Comparison of ENCODE assay signal across 22 mouse cellular contexts in genomic region chr7:140859997-140860396, GRCm38 (mm10). TPM values are rescaled to one million over a fixed set of nuclear protein-coding genes. Genes with fewer than 3 reads are reported as not detected.
A peak's percentile ranks its signal among the peaks of the same experiment; 100 is the strongest.
DNase-seq lines count a peak whose midpoint lies in the region; ATAC-seq and TF ChIP-seq lines count a peak whose summit lies in the region.
"Had no signal": no experiment of that assay in that cellular context is flagged by ENCODE, and none has a peak within 500 bp of the region (broad histone marks: within the 10 kb centered on the region; RNA-seq: fewer than 3 reads in every experiment).

No protein-coding gene starts in this region.

- TF ChIP-seq CTCF in C2C12 (IDR thresholded peaks at IDR 0.05; ENCODE audit: control insufficient read depth, insufficient read depth, insufficient read length), result no peak

- no peaks in the 10 kb centered on the region for H3K9me3 ChIP-seq in forebrain, embryonic 13.5 days (replicated peaks)
- H3K9me3 ChIP-seq in forebrain, embryonic 15.5 days, result no peaks in the 10 kb centered on the region
- H3K9me3 ChIP-seq in midbrain, embryonic 11.5 days (ENCODE audit: control insufficient read depth, low read length), result no peaks in the 10 kb centered on the region
- no peaks in the 10 kb centered on the region for H3K9me3 ChIP-seq in midbrain, embryonic 14.5 days (ENCODE audit: control insufficient read depth, low read length)
- H3K9me3 ChIP-seq: embryonic facial prominence, embryonic 13.5 days; G1E; heart, embryonic 15.5 days had no signal

- no peak overlapping the region for H3K4me3 ChIP-seq in forebrain, embryonic 13.5 days
- no peak overlapping the region for H3K4me3 ChIP-seq in forebrain, embryonic 15.5 days
- no peak overlapping the region for H3K4me3 ChIP-seq in midbrain, embryonic 11.5 days (ENCODE audit: low read depth, low read length)
- no peak overlapping the region for H3K4me3 ChIP-seq in midbrain, embryonic 14.5 days (replicated peaks; ENCODE audit: low read depth, low read length)
- no peak overlapping the region for H3K4me3 ChIP-seq in C2C12 (ENCODE audit: insufficient read depth, poor library complexity, severe bottlenecking)
- H3K4me3 ChIP-seq: embryonic facial prominence, embryonic 13.5 days; heart, adult 2 months; heart, embryonic 15.5 days had no signal

- H3K27ac ChIP-seq in forebrain, embryonic 13.5 days, result no peak overlapping the region
- no peak overlapping the region for H3K27ac ChIP-seq in forebrain, embryonic 15.5 days (replicated peaks)
- H3K27ac ChIP-seq in midbrain, embryonic 11.5 days (ENCODE audit: low read depth, low read length), result no peak overlapping the region
- no peak overlapping the region for H3K27ac ChIP-seq in midbrain, embryonic 14.5 days (replicated peaks; ENCODE audit: low read depth, low read length)
- H3K27ac ChIP-seq: embryonic facial prominence, embryonic 13.5 days; heart, adult 2 months; heart, embryonic 15.5 days; hindbrain, embryonic 14.5 days had no signal

- peaks cover 50% of the 10 kb centered on the region for H3K79me2 ChIP-seq in C2C12 (ENCODE audit: control insufficient read depth, insufficient read depth)

- H3K27me3 ChIP-seq in forebrain, embryonic 13.5 days, result no peaks in the 10 kb centered on the region
- H3K27me3 ChIP-seq in forebrain, embryonic 15.5 days, result no peaks in the 10 kb centered on the region
- no peaks in the 10 kb centered on the region for H3K27me3 ChIP-seq in midbrain, embryonic 11.5 days (ENCODE audit: control insufficient read depth, insufficient read depth, low read length)
- H3K27me3 ChIP-seq in midbrain, embryonic 14.5 days (ENCODE audit: control insufficient read depth, insufficient read depth, low read length), result no peaks in the 10 kb centered on the region
- no peaks in the 10 kb centered on the region for H3K27me3 ChIP-seq in C2C12 (ENCODE audit: control insufficient read depth, insufficient read depth, insufficient read length)
- H3K27me3 ChIP-seq: embryonic facial prominence, embryonic 13.5 days; heart, embryonic 15.5 days had no signal

- peak; percentile 44 for DNase-seq in midbrain, embryonic 11.5 days (ENCODE audit: low spot score, missing footprints)
- DNase-seq in midbrain, embryonic 14.5 days, result no peak
- DNase-seq in retina, postnatal 1 day, result no peak
- no peak for DNase-seq in right cerebral cortex, adult 2 months (ENCODE audit: low spot score in 2 of 2)
- DNase-seq: adrenal gland, postnatal 10 days; cerebellum, adult 11 months; cerebellum, adult 8-10 months; embryo, embryonic 11 days; gastrocnemius, postnatal 10 days; heart, postnatal 14 days had no signal

- H3K36me3 ChIP-seq in forebrain, embryonic 13.5 days (ENCODE audit: poor library complexity, severe bottlenecking), result peaks cover 66% of the 10 kb centered on the region
- H3K36me3 ChIP-seq in forebrain, embryonic 15.5 days, result peaks cover 41% of the 10 kb centered on the region
- H3K36me3 ChIP-seq in midbrain, embryonic 11.5 days (ENCODE audit: control insufficient read depth, insufficient read depth, low read length), result peaks cover 4% of the 10 kb centered on the region; the same call in 1 of the 2 replicates
- peaks cover 67% of the 10 kb centered on the region for H3K36me3 ChIP-seq in midbrain, embryonic 14.5 days (ENCODE audit: control insufficient read depth, insufficient read depth, low read length)
- peaks cover 43% of the 10 kb centered on the region for H3K36me3 ChIP-seq in C2C12 (ENCODE audit: control insufficient read depth, insufficient read depth)

- peak overlapping the region; percentile 13; the same call in 1 of the 2 replicates for H3K9ac ChIP-seq in forebrain, embryonic 13.5 days
- H3K9ac ChIP-seq in forebrain, embryonic 15.5 days (replicated peaks), result no peak overlapping the region
- H3K9ac ChIP-seq in midbrain, embryonic 11.5 days (ENCODE audit: low read length), result no peak overlapping the region
- no peak overlapping the region for H3K9ac ChIP-seq in midbrain, embryonic 14.5 days (replicated peaks; ENCODE audit: low read length)
- H3K9ac ChIP-seq: heart, embryonic 15.5 days; hindbrain, embryonic 14.5 days had no signal

- no peak overlapping the region for H3K4me2 ChIP-seq in forebrain, embryonic 13.5 days
- no peak overlapping the region for H3K4me2 ChIP-seq in forebrain, embryonic 15.5 days (replicated peaks)
- no peak overlapping the region for H3K4me2 ChIP-seq in midbrain, embryonic 11.5 days
- no peak overlapping the region for H3K4me2 ChIP-seq in midbrain, embryonic 14.5 days (ENCODE audit: low read length)
- H3K4me2 ChIP-seq: embryonic facial prominence, embryonic 13.5 days; heart, embryonic 11.5 days; heart, embryonic 15.5 days; hindbrain, embryonic 14.5 days had no signal

- H3K79me3 ChIP-seq in C2C12 (ENCODE audit: low read depth), result peaks cover 30% of the 10 kb centered on the region

- no peak overlapping the region for H3ac ChIP-seq in C2C12 (ENCODE audit: control insufficient read depth, insufficient read length, low read depth)

- H3K4me1 ChIP-seq in forebrain, embryonic 13.5 days, result peaks cover 29% of the 10 kb centered on the region
- H3K4me1 ChIP-seq in forebrain, embryonic 15.5 days, result peaks cover 30% of the 10 kb centered on the region
- H3K4me1 ChIP-seq in midbrain, embryonic 11.5 days (ENCODE audit: control insufficient read depth, insufficient read depth, low read length), result peaks cover 17% of the 10 kb centered on the region
- H3K4me1 ChIP-seq in midbrain, embryonic 14.5 days (ENCODE audit: control insufficient read depth, insufficient read depth, low read length), result peaks cover 21% of the 10 kb centered on the region

- ATAC-seq in forebrain, embryonic 13.5 days, result no peak
- no peak for ATAC-seq in forebrain, embryonic 15.5 days (replicated peaks)
- no peak for ATAC-seq in midbrain, embryonic 11.5 days (ENCODE audit: low FRiP score)
- ATAC-seq in midbrain, embryonic 14.5 days (ENCODE audit: low FRiP score, low TSS enrichment), result no peak
- ATAC-seq: forebrain, embryonic 14.5 days had no signal

- WGBS in forebrain, embryonic 13.5 days, result 81% methylated on average over 6 of the region's 6 CpGs
- 78% methylated on average over 6 of the region's 6 CpGs for WGBS in forebrain, embryonic 15.5 days
- WGBS in midbrain, embryonic 11.5 days, result 80% methylated on average over 6 of the region's 6 CpGs
- 63% methylated on average over 6 of the region's 6 CpGs for WGBS in midbrain, embryonic 14.5 days

TF ChIP-seq in C2C12, 6 proteins besides CTCF, POLR2A, EP300 and RAD21:
- peak; percentile 90 for TF ChIP-seq MYOD1 (IDR thresholded peaks at IDR 0.05; ENCODE audit: control insufficient read depth, insufficient read length, low read depth)
- no peak for TF ChIP-seq CEBPB (IDR thresholded peaks at IDR 0.05; ENCODE audit: low read depth)

RNA-seq across cellular contexts. Expression of gene Bet1l, which starts 2.6 kb away (rescaled TPM):
- polyA plus RNA-seq in forebrain, embryonic 13.5 days (2015; fragmentation: Nextera tagmentation; extraction: Ambion mirVana), result 34.6 and 38.7 TPM in 2 replicates
- 44.3 and 46.9 TPM in 2 replicates for polyA plus RNA-seq in forebrain, embryonic 15.5 days (2015; fragmentation: Nextera tagmentation; extraction: Ambion mirVana)
- 23.9 and 25.3 TPM in 2 replicates for polyA plus RNA-seq in midbrain, embryonic 11.5 days (2014; fragmentation: Nextera tagmentation; extraction: Ambion mirVana)
- polyA plus RNA-seq in midbrain, embryonic 14.5 days (2014; fragmentation: Nextera tagmentation; extraction: Ambion mirVana), result 42.8 and 54.5 TPM in 2 replicates
- 19.9 TPM for polyA plus RNA-seq in C2C12 (2012; fragmentation: generic; extraction: Trizol)

RNA-seq across cellular contexts. Expression of gene Ric8a, which starts 3.2 kb away (rescaled TPM):
- 65.7 and 80.4 TPM in 2 replicates for polyA plus RNA-seq in forebrain, embryonic 13.5 days (2015; fragmentation: Nextera tagmentation; extraction: Ambion mirVana)
- 91.2 and 96.9 TPM in 2 replicates for polyA plus RNA-seq in forebrain, embryonic 15.5 days (2015; fragmentation: Nextera tagmentation; extraction: Ambion mirVana)
- 60.4 and 65.5 TPM in 2 replicates for polyA plus RNA-seq in midbrain, embryonic 11.5 days (2014; fragmentation: Nextera tagmentation; extraction: Ambion mirVana)
- polyA plus RNA-seq in midbrain, embryonic 14.5 days (2014; fragmentation: Nextera tagmentation; extraction: Ambion mirVana), result 98.6 and 99.6 TPM in 2 replicates
- 59.3 TPM for polyA plus RNA-seq in C2C12 (2012; fragmentation: generic; extraction: Trizol)

RNA-seq across cellular contexts. Expression of gene Gm45785, which starts 3.9 kb away (rescaled TPM):
- polyA plus RNA-seq in forebrain, embryonic 13.5 days (2015; fragmentation: Nextera tagmentation; extraction: Ambion mirVana), result not detected in 2 replicates
- not detected in 2 replicates for polyA plus RNA-seq in forebrain, embryonic 15.5 days (2015; fragmentation: Nextera tagmentation; extraction: Ambion mirVana)
- polyA plus RNA-seq in midbrain, embryonic 11.5 days (2014; fragmentation: Nextera tagmentation; extraction: Ambion mirVana), result not detected in 2 replicates
- polyA plus RNA-seq in midbrain, embryonic 14.5 days (2014; fragmentation: Nextera tagmentation; extraction: Ambion mirVana), result not detected in 2 replicates
- polyA plus RNA-seq in C2C12 (2012; fragmentation: generic; extraction: Trizol), result not detected
- polyA plus RNA-seq: embryonic facial prominence, embryonic 13.5 days; forebrain, embryonic 14.5 days; gonadal fat pad, adult 2 months; heart, adult 2 months; heart, embryonic 11.5 days; heart, embryonic 15.5 days; hindbrain, embryonic 14.5 days had no signal

RNA-seq across cellular contexts. Expression of gene Odf3, which starts 12.4 kb away (rescaled TPM):
- not detected in 2 replicates for polyA plus RNA-seq in forebrain, embryonic 13.5 days (2015; fragmentation: Nextera tagmentation; extraction: Ambion mirVana)
- 0.10 TPM in 1 of 2 replicates, not detected in the other for polyA plus RNA-seq in forebrain, embryonic 15.5 days (2015; fragmentation: Nextera tagmentation; extraction: Ambion mirVana)
- polyA plus RNA-seq in midbrain, embryonic 11.5 days (2014; fragmentation: Nextera tagmentation; extraction: Ambion mirVana), result not detected in 2 replicates
- not detected in 2 replicates for polyA plus RNA-seq in midbrain, embryonic 14.5 days (2014; fragmentation: Nextera tagmentation; extraction: Ambion mirVana)
- 0.02 TPM for polyA plus RNA-seq in C2C12 (2012; fragmentation: generic; extraction: Trizol)
- polyA plus RNA-seq: forebrain, embryonic 14.5 days; G1E; heart, embryonic 11.5 days; heart, embryonic 15.5 days; hindbrain, embryonic 14.5 days had no signal

RNA-seq across cellular contexts. Expression of gene Scgb1c1, which starts 14.7 kb away (rescaled TPM):
- not detected in 2 replicates for polyA plus RNA-seq in forebrain, embryonic 13.5 days (2015; fragmentation: Nextera tagmentation; extraction: Ambion mirVana)
- polyA plus RNA-seq in forebrain, embryonic 15.5 days (2015; fragmentation: Nextera tagmentation; extraction: Ambion mirVana), result not detected in 2 replicates
- not detected in 2 replicates for polyA plus RNA-seq in midbrain, embryonic 11.5 days (2014; fragmentation: Nextera tagmentation; extraction: Ambion mirVana)
- not detected in 2 replicates for polyA plus RNA-seq in midbrain, embryonic 14.5 days (2014; fragmentation: Nextera tagmentation; extraction: Ambion mirVana)
- not detected for polyA plus RNA-seq in C2C12 (2012; fragmentation: generic; extraction: Trizol)
- polyA plus RNA-seq: brain, embryonic 14.5 days; embryonic facial prominence, embryonic 13.5 days; forebrain, embryonic 14.5 days; G1E; heart, embryonic 11.5 days; heart, embryonic 15.5 days; hindbrain, embryonic 14.5 days had no signal
